Mouse (Mus musculus) ovary, adult 2 months (tissue): ENCODE results near the gene Olfr993. TPM values are rescaled to one million over a fixed set of nuclear protein-coding genes. Genes with fewer than 3 reads are reported as not detected.

ENCODE experiments used
- polyA plus RNA-seq: library from polyadenylated mRNA; depleted of rRNA; stranded (reverse); fragments of >200 nt; gene quantifications from 2 replicates; pipeline ENCODE4 v1.2.3, GENCODE M21; 2012; rRNA removed

The Olfr993 gene
- polyA plus RNA-seq = not detected in 2 replicates

DNA sequence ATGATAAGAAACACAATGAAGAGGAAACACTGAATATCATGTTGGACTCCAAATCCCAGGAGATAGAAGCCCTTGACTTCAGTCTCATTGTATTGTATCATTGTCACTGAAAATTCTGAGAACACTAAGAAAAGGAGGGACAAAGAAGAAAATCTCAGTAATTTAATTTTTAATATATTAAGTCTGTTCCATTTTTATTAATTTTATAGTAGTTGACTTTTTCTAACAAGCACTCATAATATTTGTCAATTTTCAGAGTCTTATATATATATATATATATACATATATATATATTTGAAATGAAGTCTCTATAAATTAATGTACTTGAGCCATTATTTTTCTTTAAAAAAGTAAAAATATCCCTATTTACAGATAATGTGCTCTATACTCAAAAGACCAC lies at the start of gene Olfr993:
Olfr993 (minus strand) TSS at position 101 of the 400 bp plus-strand sequence.

GRCm38 (mm10) chr2:85443539-85443938 lies 28.9 kb upstream of the Olfr993 start, which contains the start of gene Olfr995:
Gene Olfr995, minus strand, starts transcription at chr2:85443639.

GRCm38 (mm10) chr2:85436351-85436750 lies 21.7 kb upstream of the Olfr993 start, which contains the start of gene Olfr994:
Gene Olfr994, minus strand, starts transcription at chr2:85436451.

DNA sequence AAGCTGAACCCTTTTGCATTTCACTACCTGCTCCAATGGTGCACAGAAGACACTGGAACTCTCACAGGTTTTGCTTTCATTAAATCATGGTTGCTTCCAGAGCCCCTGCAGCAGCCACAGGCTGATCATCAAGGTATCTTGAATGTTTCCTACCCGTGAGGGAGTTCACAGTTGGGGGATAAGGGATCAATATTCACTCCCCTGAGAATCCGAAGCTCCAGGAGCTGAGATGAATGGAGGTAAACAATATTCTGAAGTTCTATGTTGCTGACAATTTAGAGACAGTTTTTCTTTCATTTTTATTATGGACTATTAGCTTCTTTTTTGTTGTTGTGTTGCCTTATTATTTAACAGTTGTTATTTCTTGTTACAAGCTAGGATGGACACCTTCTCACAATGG lies 5.3 kb downstream of the Olfr993 start, which contains the start of gene Olfr992:
Olfr992 (minus strand) TSS at position 101 of the 400 bp plus-strand sequence.

Other genes starting within 250 kb of the Olfr993 start
- gene Lrrc55, start 217.7 kb downstream of the Olfr993 start, polyA plus RNA-seq = 3.6 and 4.4 TPM in 2 replicates
- not detected in 2 replicates for gene Olfr987, start 75.6 kb downstream of the Olfr993 start, polyA plus RNA-seq
- not detected in 2 replicates for gene Olfr988, start 51.6 kb downstream of the Olfr993 start, polyA plus RNA-seq
- not detected in 2 replicates for gene Olfr992, start 5.4 kb downstream of the Olfr993 start, polyA plus RNA-seq
- not detected in 2 replicates for gene Olfr994, start 21.6 kb upstream of the Olfr993 start, polyA plus RNA-seq
- gene Olfr995, start 28.8 kb upstream of the Olfr993 start, polyA plus RNA-seq = not detected in 2 replicates
- 6.7 and 7.1 TPM in 2 replicates for gene 4833423E24Rik, start 104.1 kb upstream of the Olfr993 start, polyA plus RNA-seq
- not detected in 2 replicates for gene Olfr996, start 164.3 kb upstream of the Olfr993 start, polyA plus RNA-seq
- not detected in 2 replicates for gene Olfr998, start 174.1 kb upstream of the Olfr993 start, polyA plus RNA-seq
- not detected in 2 replicates for gene Olfr1000, start 197.0 kb upstream of the Olfr993 start, polyA plus RNA-seq
- not detected in 2 replicates for gene Olfr1002, start 235.8 kb upstream of the Olfr993 start, polyA plus RNA-seq
- gene Olfr154, start 249.6 kb upstream of the Olfr993 start, polyA plus RNA-seq = not detected in 2 replicates